Mouse (Mus musculus) testis, adult 2 months (tissue): ENCODE data around the gene Endou.

Source experiments
- CTCF ChIP-seq: fragments of 200-500 bp; IDR thresholded peaks from 2 replicates; pipeline ENCODE4 v1.5.1; 2012; ENCODE audit warnings: low read depth, mild to moderate bottlenecking, inconsistent platforms, low read length, moderate library complexity; ENCODE audit not compliant: control insufficient read depth, insufficient read depth, insufficient replicate concordance
- POLR2A ChIP-seq: fragments of 200-500 bp; IDR thresholded peaks from 2 replicates; pipeline ENCODE4 v1.6.1; 2012; ENCODE audit warnings: low read depth, mild to moderate bottlenecking, inconsistent platforms, low read length, moderate library complexity; ENCODE audit not compliant: control insufficient read depth

DNA sequence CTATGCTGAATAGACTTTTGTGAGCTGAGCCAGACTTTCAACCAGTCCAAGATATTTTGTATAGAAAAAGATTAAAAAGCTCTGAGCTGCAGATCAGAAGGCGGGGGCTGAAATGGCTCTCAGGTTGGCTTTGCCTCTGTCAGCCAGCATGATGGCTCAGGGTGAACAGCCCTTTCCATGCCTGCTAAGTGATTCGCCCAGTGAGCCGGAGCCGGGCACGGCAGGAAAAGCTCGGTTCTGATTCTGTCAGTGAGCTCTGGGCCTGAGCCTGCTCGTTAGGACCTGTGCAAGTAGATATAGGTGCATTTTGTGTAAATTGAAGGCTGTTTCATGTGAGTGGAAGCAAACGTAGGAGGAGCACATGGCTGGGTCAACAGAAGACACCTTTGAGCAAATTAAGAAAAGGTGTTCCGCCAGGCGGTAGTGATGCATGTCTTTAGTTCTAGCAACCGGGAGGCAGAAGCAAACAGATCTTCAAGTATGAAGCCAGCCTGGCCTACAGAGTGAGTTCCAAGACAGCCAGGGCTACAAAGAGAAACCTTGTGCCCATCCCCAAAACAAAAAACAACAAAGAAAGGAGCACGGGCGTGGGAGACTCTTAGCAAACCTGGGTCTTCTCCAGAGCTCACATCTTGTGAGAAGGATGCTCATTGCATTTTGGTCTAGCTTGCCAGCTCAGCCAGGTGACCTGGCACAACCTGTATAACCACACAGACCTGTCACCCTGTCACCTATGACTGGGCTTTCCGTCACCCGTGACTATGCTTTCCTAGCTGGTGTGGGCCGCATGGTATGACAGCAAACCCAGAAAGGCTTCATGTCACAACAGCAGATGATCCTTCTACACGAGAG is 6.6 kb downstream of the Endou start:
- no peak for TF ChIP-seq CTCF
- no peak for TF ChIP-seq POLR2A
